Mouse (Mus musculus): ENCODE results near the gene Lsm4.

DNA sequence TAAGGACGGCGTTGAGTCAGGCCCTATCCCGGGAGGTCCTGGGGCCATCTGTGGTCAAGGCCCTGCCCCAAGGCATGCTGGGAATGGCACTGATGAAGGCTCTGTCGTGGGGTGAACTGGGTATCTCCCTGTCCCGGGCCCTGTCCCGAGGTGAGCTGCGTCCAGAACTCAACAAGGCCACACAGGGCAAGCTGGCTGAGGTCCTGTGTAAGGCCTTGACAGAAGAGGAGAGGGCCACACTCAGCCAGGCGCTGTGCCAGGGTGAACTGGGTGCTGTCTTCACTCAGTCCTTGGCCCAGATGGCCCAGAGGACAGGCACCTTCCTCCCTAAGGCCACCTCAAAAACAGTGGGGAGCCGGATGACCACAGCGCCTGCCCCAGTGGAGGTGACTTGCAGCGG, 38.0 kb downstream of the Lsm4 start:
- TF ChIP-seq USF1 (IDR thresholded peaks at IDR 0.05; ENCODE audit: low read depth, low read length), result no peak
- TF ChIP-seq TAL1 (IDR thresholded peaks at IDR 0.05; ENCODE audit: low read length), result no peak
- no peak for TF ChIP-seq MXI1 (IDR thresholded peaks at IDR 0.05; ENCODE audit: low read depth, low read length)

Data from MEL (cell line).